Mouse (Mus musculus): ENCODE measurements around the gene Chid1. TPM values are rescaled to one million over a fixed set of nuclear protein-coding genes. Genes with fewer than 3 reads are reported as not detected.
A peak's percentile ranks its signal among the peaks of the same experiment; 100 is the strongest.

Chid1 gene
- polyA plus RNA-seq, 1 experiment: 30.7 TPM

GRCm38 (mm10) chr7:141559726-141560325 lies 20.2 kb upstream of the Chid1 start:
- 85% methylated on average over 2 of the region's 2 CpGs for WGBS
- Histone ChIP-seq H3K27ac (ENCODE audit: insufficient read depth, low read depth, low read length) (no peak overlapping the region), H3K27me3 (ENCODE audit: control insufficient read depth, insufficient read depth, low read length) (no peaks in the 10 kb centered on the region)

DNA sequence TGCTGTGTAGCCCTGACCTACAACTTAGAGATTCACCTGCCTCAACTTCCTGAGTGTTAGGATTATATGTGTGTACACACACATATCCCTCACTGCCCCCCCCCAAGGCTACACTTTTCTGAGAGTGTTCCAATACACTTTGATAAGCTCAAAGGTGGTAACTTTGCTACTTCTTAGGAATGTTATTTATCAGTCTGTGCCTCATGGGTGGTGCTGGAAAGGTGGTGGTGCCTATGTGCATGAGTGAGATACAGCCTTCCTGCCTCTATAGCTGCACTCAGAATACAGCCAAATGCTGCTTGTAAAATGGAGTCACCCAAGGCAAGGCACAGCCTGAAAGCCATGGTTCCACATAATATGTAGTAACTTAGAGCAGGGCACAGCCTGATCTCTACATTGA lies 19.3 kb upstream of the Chid1 start:
- peaks cover 6% of the 10 kb centered on the region; the same call in 1 of the 2 replicates for H3K4me1 ChIP-seq (ENCODE audit: control insufficient read depth, insufficient read depth, insufficient read length, low read length)
- H3K4me3 ChIP-seq (ENCODE audit: low read depth, low read length): no peak overlapping the region
- no peaks in the 10 kb centered on the region for H3K36me3 ChIP-seq (ENCODE audit: control insufficient read depth, insufficient read depth, low read length)
- TF ChIP-seq POLR2A (IDR thresholded peaks at IDR 0.05; ENCODE audit: low read depth, low read length) (no peak), CTCF (IDR thresholded peaks at IDR 0.05; ENCODE audit: extremely low read depth, insufficient read length, insufficient replicate concordance, low read depth, low read length) (no peak)
- H3K27me3 ChIP-seq (ENCODE audit: control insufficient read depth, insufficient read depth, low read length): no peaks in the 10 kb centered on the region
- H3K27ac ChIP-seq (ENCODE audit: insufficient read depth, low read depth, low read length): no peak overlapping the region

More at GRCm38 (mm10) chr7:141559726-141560325, 20.2 kb upstream of the Chid1 start:
- no peak overlapping the region for H3K4me3 ChIP-seq (ENCODE audit: low read depth, low read length)
- no peaks in the 10 kb centered on the region for H3K36me3 ChIP-seq (ENCODE audit: control insufficient read depth, insufficient read depth, low read length)
- H3K4me1 ChIP-seq (ENCODE audit: control insufficient read depth, insufficient read depth, insufficient read length, low read length): peaks cover 10% of the 10 kb centered on the region; the same call in 1 of the 2 replicates
- no peak for TF ChIP-seq POLR2A (IDR thresholded peaks at IDR 0.05; ENCODE audit: low read depth, low read length)

- 64% methylated on average over 4 of the region's 4 CpGs for WGBS
- Histone ChIP-seq H3K4me3 (ENCODE audit: low read depth, low read length) (no peak overlapping the region), H3K27me3 (ENCODE audit: control insufficient read depth, insufficient read depth, low read length) (no peaks in the 10 kb centered on the region), H3K36me3 (ENCODE audit: control insufficient read depth, insufficient read depth, low read length) (no peaks in the 10 kb centered on the region), H3K4me1 (ENCODE audit: control insufficient read depth, insufficient read depth, insufficient read length, low read length) (peaks cover 5% of the 10 kb centered on the region; the same call in 1 of the 2 replicates), H3K27ac (ENCODE audit: insufficient read depth, low read depth, low read length) (no peak overlapping the region)
- TF ChIP-seq CTCF (IDR thresholded peaks at IDR 0.05; ENCODE audit: extremely low read depth, insufficient read length, insufficient replicate concordance, low read depth, low read length) (no peak), POLR2A (IDR thresholded peaks at IDR 0.05; ENCODE audit: low read depth, low read length) (no peak)
Observed at GRCm38 (mm10) chr7:141558329-141558776, 18.7 kb upstream of the Chid1 start.

GRCm38 (mm10) chr7:141550464-141550863 lies 10.8 kb upstream of the Chid1 start:
- Histone ChIP-seq H3K27me3 (ENCODE audit: control insufficient read depth, insufficient read depth, low read length) (no peaks in the 10 kb centered on the region), H3K4me1 (ENCODE audit: control insufficient read depth, insufficient read depth, insufficient read length, low read length) (no peaks in the 10 kb centered on the region)

DNA sequence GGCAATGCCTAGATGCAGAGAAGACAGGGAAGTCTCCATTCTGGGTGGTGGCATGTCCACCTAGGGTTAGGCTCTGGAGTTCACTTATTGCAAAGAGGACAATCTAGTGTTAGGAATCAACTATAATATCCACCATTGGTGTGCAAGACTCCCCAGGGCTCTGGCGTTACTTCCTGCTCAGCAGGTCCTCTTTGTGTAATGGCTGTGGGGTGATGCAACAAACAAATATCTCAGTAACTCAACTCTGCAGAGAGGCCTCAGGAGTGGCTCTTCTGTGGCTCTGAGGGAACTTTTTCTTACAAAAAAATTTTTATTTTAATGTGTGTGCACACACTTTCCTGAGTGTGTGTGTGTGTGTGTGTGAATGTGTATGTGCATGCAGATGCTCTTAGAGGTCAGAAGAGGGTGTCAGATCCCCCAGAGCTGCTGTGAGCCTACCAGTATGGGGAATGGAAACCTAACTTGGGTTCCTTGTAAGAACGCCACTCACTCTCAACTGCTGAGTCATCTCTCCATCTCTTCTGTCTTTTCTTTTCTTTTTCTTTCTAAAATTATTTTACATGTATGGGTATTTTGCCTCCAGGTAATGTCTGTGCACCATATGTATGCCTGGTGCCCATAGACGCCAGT lies 9.9 kb upstream of the Chid1 start:
- TF ChIP-seq POLR2A (IDR thresholded peaks at IDR 0.05; ENCODE audit: low read depth, low read length) (no peak), CTCF (IDR thresholded peaks at IDR 0.05; ENCODE audit: extremely low read depth, insufficient read length, insufficient replicate concordance, low read depth, low read length) (no peak)
- H3K27me3 ChIP-seq (ENCODE audit: control insufficient read depth, insufficient read depth, low read length): no peaks in the 10 kb centered on the region
- no peaks in the 10 kb centered on the region for H3K36me3 ChIP-seq (ENCODE audit: control insufficient read depth, insufficient read depth, low read length)
- no peak overlapping the region for H3K27ac ChIP-seq (ENCODE audit: insufficient read depth, low read depth, low read length)
- 85% methylated on average over 3 of the region's 3 CpGs for WGBS
- H3K4me1 ChIP-seq (ENCODE audit: control insufficient read depth, insufficient read depth, insufficient read length, low read length): peaks cover 4% of the 10 kb centered on the region; the same call in 1 of the 2 replicates
- no peak overlapping the region for H3K4me3 ChIP-seq (ENCODE audit: low read depth, low read length)

More at GRCm38 (mm10) chr7:141550464-141550863, 10.8 kb upstream of the Chid1 start:
- Histone ChIP-seq H3K4me3 (ENCODE audit: low read depth, low read length) (no peak overlapping the region), H3K27ac (ENCODE audit: insufficient read depth, low read depth, low read length) (no peak overlapping the region), H3K36me3 (ENCODE audit: control insufficient read depth, insufficient read depth, low read length) (no peaks in the 10 kb centered on the region)
- TF ChIP-seq POLR2A (IDR thresholded peaks at IDR 0.05; ENCODE audit: low read depth, low read length) (no peak), CTCF (IDR thresholded peaks at IDR 0.05; ENCODE audit: extremely low read depth, insufficient read length, insufficient replicate concordance, low read depth, low read length) (no peak)
- 68% methylated on average over 2 of the region's 2 CpGs for WGBS

DNA sequence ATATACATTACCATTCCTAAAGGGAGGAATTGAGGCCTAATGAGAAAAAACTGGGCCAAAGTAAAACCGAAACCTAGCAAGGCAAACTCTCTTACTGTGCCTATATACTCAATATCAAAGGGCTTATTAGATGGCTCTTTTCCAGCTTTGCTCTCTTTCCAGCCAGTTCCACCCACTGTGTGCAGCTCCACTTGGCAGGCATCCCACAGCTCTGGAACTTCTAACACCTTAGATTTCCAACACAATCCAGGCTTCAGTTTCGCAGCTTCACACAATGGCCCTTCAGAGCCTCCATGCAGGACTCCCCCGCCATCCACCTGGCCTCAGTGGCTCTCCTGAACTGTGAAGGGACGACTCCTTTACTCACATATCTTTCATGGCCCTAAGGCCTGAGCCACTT lies 5.0 kb upstream of the Chid1 start:
- H3K4me3 ChIP-seq (ENCODE audit: low read depth, low read length): peak overlapping the region; percentile 2; the same call in 1 of the 2 replicates
- WGBS: 26% methylated on average over 4 of the region's 4 CpGs
- H3K36me3 ChIP-seq (ENCODE audit: control insufficient read depth, insufficient read depth, low read length): no peaks in the 10 kb centered on the region
- peak overlapping the region; percentile 89 for H3K27ac ChIP-seq (ENCODE audit: insufficient read depth, low read depth, low read length)
- H3K4me1 ChIP-seq (ENCODE audit: control insufficient read depth, insufficient read depth, insufficient read length, low read length): peaks cover 25% of the 10 kb centered on the region; the same call in 1 of the 2 replicates
- TF ChIP-seq CTCF (IDR thresholded peaks at IDR 0.05; ENCODE audit: extremely low read depth, insufficient read length, insufficient replicate concordance, low read depth, low read length): no peak
- no peak for TF ChIP-seq POLR2A (IDR thresholded peaks at IDR 0.05; ENCODE audit: low read depth, low read length)
- no peaks in the 10 kb centered on the region for H3K27me3 ChIP-seq (ENCODE audit: control insufficient read depth, insufficient read depth, low read length)

GRCm38 (mm10) chr7:141542588-141542987 lies 2.9 kb upstream of the Chid1 start:
- TF ChIP-seq CTCF (IDR thresholded peaks at IDR 0.05; ENCODE audit: extremely low read depth, insufficient read length, insufficient replicate concordance, low read depth, low read length): no peak
- no peak for TF ChIP-seq POLR2A (IDR thresholded peaks at IDR 0.05; ENCODE audit: low read depth, low read length)
- WGBS: 82% methylated on average over 2 of the region's 2 CpGs
- no peak overlapping the region for H3K27ac ChIP-seq (ENCODE audit: insufficient read depth, low read depth, low read length)
- H3K27me3 ChIP-seq (ENCODE audit: control insufficient read depth, insufficient read depth, low read length): no peaks in the 10 kb centered on the region
- H3K4me1 ChIP-seq (ENCODE audit: control insufficient read depth, insufficient read depth, insufficient read length, low read length): peaks cover 34% of the 10 kb centered on the region; the same call in 1 of the 2 replicates
- H3K36me3 ChIP-seq (ENCODE audit: control insufficient read depth, insufficient read depth, low read length): no peaks in the 10 kb centered on the region
- no peak overlapping the region for H3K4me3 ChIP-seq (ENCODE audit: low read depth, low read length)
